Mouse (Mus musculus): ENCODE measurements around the gene Ctu2. TPM values are rescaled to one million over a fixed set of nuclear protein-coding genes. Genes with fewer than 3 reads are reported as not detected.

The Ctu2 gene
- polyA plus RNA-seq, 1 experiment from 2014 or later, result 30.0 TPM

GRCm38 (mm10) chr8:122524506-122524905 lies 48.6 kb downstream of the Ctu2 start:
- peak overlapping the region; percentile 89 for H3K27ac ChIP-seq (ENCODE audit: poor library complexity, severe bottlenecking)
- WGBS, result 78% methylated on average over 6 of the region's 6 CpGs
- H3K36me3 ChIP-seq, result 0 out of 2 replicates have a peak, but pooled peaks cover 4% of the 10 kb centered on the region
- peak overlapping the region; percentile 61; the same call in 1 of the 2 replicates for H3K9ac ChIP-seq
- no peak overlapping the region for H3K4me3 ChIP-seq
- peak overlapping the region; percentile 55 for H3K4me2 ChIP-seq
- H3K27me3 ChIP-seq (replicated peaks), result no peaks in the 10 kb centered on the region
- no peaks in the 10 kb centered on the region for H3K9me3 ChIP-seq (replicated peaks)
- H3K4me1 ChIP-seq (replicated peaks), result peaks cover 75% of the 10 kb centered on the region
- ATAC-seq (ENCODE audit: insufficient number of reproducible peaks, low FRiP score), result no peak

GRCm38 (mm10) chr8:122525004-122525403 lies 49.1 kb downstream of the Ctu2 start:
- Histone ChIP-seq H3K9me3 (replicated peaks) (no peaks in the 10 kb centered on the region), H3K4me2 (peak overlapping the region; percentile 55), H3K27ac (ENCODE audit: poor library complexity, severe bottlenecking) (peak overlapping the region; percentile 89), H3K4me1 (replicated peaks) (peaks cover 70% of the 10 kb centered on the region), H3K9ac (peak overlapping the region; percentile 61), H3K27me3 (replicated peaks) (no peaks in the 10 kb centered on the region), H3K36me3 (0 out of 2 replicates have a peak, but pooled peaks cover 4% of the 10 kb centered on the region), H3K4me3 (no peak overlapping the region)
- no peak; the same call in 1 of the 2 replicates for ATAC-seq (ENCODE audit: insufficient number of reproducible peaks, low FRiP score)
- WGBS, result 59% methylated on average over 6 of the region's 6 CpGs

- H3K36me3 ChIP-seq, result 0 out of 2 replicates have a peak, but pooled peaks cover 4% of the 10 kb centered on the region
- ATAC-seq (ENCODE audit: insufficient number of reproducible peaks, low FRiP score), result no peak
- H3K9me3 ChIP-seq (replicated peaks), result no peaks in the 10 kb centered on the region
- H3K4me3 ChIP-seq, result no peak overlapping the region
- WGBS, result 34% methylated on average over 3 of the region's 3 CpGs
- 0 out of 2 replicates have a peak overlapping the region, but pooled peaks have one; percentile 61 for H3K9ac ChIP-seq
- H3K4me1 ChIP-seq (replicated peaks), result peaks cover 69% of the 10 kb centered on the region
- peak overlapping the region; percentile 89 for H3K27ac ChIP-seq (ENCODE audit: poor library complexity, severe bottlenecking)
- no peaks in the 10 kb centered on the region for H3K27me3 ChIP-seq (replicated peaks)
- H3K4me2 ChIP-seq, result peak overlapping the region; percentile 55; the same call in 1 of the 2 replicates
These were observed 50.1 kb downstream of the Ctu2 start for GRCm38 (mm10) chr8:122526084-122526483.

GRCm38 (mm10) chr8:122526526-122527170 lies 50.7 kb downstream of the Ctu2 start:
- Histone ChIP-seq H3K4me1 (replicated peaks) (peaks cover 73% of the 10 kb centered on the region), H3K27ac (ENCODE audit: poor library complexity, severe bottlenecking) (peak overlapping the region; percentile 89), H3K27me3 (replicated peaks) (no peaks in the 10 kb centered on the region), H3K36me3 (0 out of 2 replicates have a peak, but pooled peaks cover 4% of the 10 kb centered on the region), H3K4me2 (peak overlapping the region; percentile 37), H3K9ac (peak overlapping the region; percentile 40), H3K9me3 (replicated peaks) (no peaks in the 10 kb centered on the region), H3K4me3 (no peak overlapping the region)
- 32% methylated on average over 7 of the region's 7 CpGs for WGBS
- peak; percentile 47; the same call in 1 of the 2 replicates for ATAC-seq (ENCODE audit: insufficient number of reproducible peaks, low FRiP score)

GRCm38 (mm10) chr8:122527937-122528336 lies 52.0 kb downstream of the Ctu2 start:
- no peaks in the 10 kb centered on the region for H3K27me3 ChIP-seq (replicated peaks)
- 0 out of 2 replicates have a peak, but pooled peaks cover 4% of the 10 kb centered on the region for H3K36me3 ChIP-seq
- H3K27ac ChIP-seq (ENCODE audit: poor library complexity, severe bottlenecking), result 0 out of 2 replicates have a peak overlapping the region, but pooled peaks have one; percentile 89
- no peaks in the 10 kb centered on the region for H3K9me3 ChIP-seq (replicated peaks)
- H3K9ac ChIP-seq, result no peak overlapping the region
- H3K4me3 ChIP-seq, result no peak overlapping the region
- H3K4me2 ChIP-seq, result no peak overlapping the region
- no peak for ATAC-seq (ENCODE audit: insufficient number of reproducible peaks, low FRiP score)
- 87% methylated on average over 3 of the region's 3 CpGs for WGBS
- H3K4me1 ChIP-seq (replicated peaks), result peaks cover 78% of the 10 kb centered on the region

GRCm38 (mm10) chr8:122529159-122529558 lies 53.2 kb downstream of the Ctu2 start:
- Histone ChIP-seq H3K9me3 (replicated peaks) (no peaks in the 10 kb centered on the region), H3K9ac (no peak overlapping the region), H3K4me1 (replicated peaks) (peaks cover 73% of the 10 kb centered on the region), H3K36me3 (0 out of 2 replicates have a peak, but pooled peaks cover 7% of the 10 kb centered on the region), H3K4me3 (no peak overlapping the region), H3K27me3 (replicated peaks) (no peaks in the 10 kb centered on the region), H3K4me2 (no peak overlapping the region), H3K27ac (ENCODE audit: poor library complexity, severe bottlenecking) (no peak overlapping the region)
- no peak for ATAC-seq (ENCODE audit: insufficient number of reproducible peaks, low FRiP score)
- WGBS, result 89% methylated on average over 4 of the region's 4 CpGs

GRCm38 (mm10) chr8:122531312-122531711 lies 55.4 kb downstream of the Ctu2 start:
- Histone ChIP-seq H3K9me3 (replicated peaks) (no peaks in the 10 kb centered on the region), H3K27ac (ENCODE audit: poor library complexity, severe bottlenecking) (peak overlapping the region; percentile 75), H3K4me3 (no peak overlapping the region), H3K27me3 (replicated peaks) (no peaks in the 10 kb centered on the region), H3K4me1 (replicated peaks) (peaks cover 62% of the 10 kb centered on the region), H3K9ac (peak overlapping the region; percentile 30), H3K36me3 (peaks cover 13% of the 10 kb centered on the region), H3K4me2 (no peak overlapping the region)
- 61% methylated on average over 8 of the region's 8 CpGs for WGBS
- ATAC-seq (ENCODE audit: insufficient number of reproducible peaks, low FRiP score), result peak; percentile 51; the same call in 1 of the 2 replicates

Small RNA genes within 50 kb of the gene (microRNA-seq; reads per million reads assigned to microRNA genes)
- not detected for gene Gm24366

Other genes with a start within 250 kb of the Ctu2 start
- 8.0 and 9.2 TPM in 2 replicates for gene Zfpm1, start 194.0 kb upstream of the Ctu2 start, polyA plus RNA-seq (2016; fragmentation: Nextera tagmentation; extraction: Ambion mirVana)
- not detected in 2 replicates for gene Trhr2, start 115.4 kb upstream of the Ctu2 start, polyA plus RNA-seq (2016; fragmentation: Nextera tagmentation; extraction: Ambion mirVana)
- gene Zc3h18, start 99.5 kb upstream of the Ctu2 start, polyA plus RNA-seq (2016; fragmentation: Nextera tagmentation; extraction: Ambion mirVana), result 41.4 and 43.0 TPM in 2 replicates
- gene Il17c, start 54.1 kb upstream of the Ctu2 start, polyA plus RNA-seq (2016; fragmentation: Nextera tagmentation; extraction: Ambion mirVana), result not detected in 2 replicates
- gene Cyba, start 43.2 kb upstream of the Ctu2 start, polyA plus RNA-seq (2016; fragmentation: Nextera tagmentation; extraction: Ambion mirVana), result 175 and 182 TPM in 2 replicates
- 22.8 and 24.1 TPM in 2 replicates for gene Mvd, start 32.7 kb upstream of the Ctu2 start, polyA plus RNA-seq (2016; fragmentation: Nextera tagmentation; extraction: Ambion mirVana)
- gene Snai3, start 15.4 kb upstream of the Ctu2 start, polyA plus RNA-seq (2016; fragmentation: Nextera tagmentation; extraction: Ambion mirVana), result 2.1 and 2.3 TPM in 2 replicates
- gene Rnf166, start 79 bp upstream of the Ctu2 start, polyA plus RNA-seq (2016; fragmentation: Nextera tagmentation; extraction: Ambion mirVana), result 33.7 and 39.7 TPM in 2 replicates
- 25.5 and 27.8 TPM in 2 replicates for gene Piezo1, start 75.2 kb downstream of the Ctu2 start, polyA plus RNA-seq (2016; fragmentation: Nextera tagmentation; extraction: Ambion mirVana)
- 36.9 and 38.9 TPM in 2 replicates for gene Cdt1, start 91.9 kb downstream of the Ctu2 start, polyA plus RNA-seq (2016; fragmentation: Nextera tagmentation; extraction: Ambion mirVana)
- 209 and 232 TPM in 2 replicates for gene Aprt, start 100.8 kb downstream of the Ctu2 start, polyA plus RNA-seq (2016; fragmentation: Nextera tagmentation; extraction: Ambion mirVana)
- 12.7 and 13.5 TPM in 2 replicates for gene Galns, start 135.3 kb downstream of the Ctu2 start, polyA plus RNA-seq (2016; fragmentation: Nextera tagmentation; extraction: Ambion mirVana)
- 45.1 and 45.8 TPM in 2 replicates for gene Trappc2l, start 135.5 kb downstream of the Ctu2 start, polyA plus RNA-seq (2016; fragmentation: Nextera tagmentation; extraction: Ambion mirVana)
- not detected in 2 replicates for gene Pabpn1l, start 146.6 kb downstream of the Ctu2 start, polyA plus RNA-seq (2016; fragmentation: Nextera tagmentation; extraction: Ambion mirVana)
- gene Cbfa2t3, start 223.0 kb downstream of the Ctu2 start, polyA plus RNA-seq (2016; fragmentation: Nextera tagmentation; extraction: Ambion mirVana), result 6.2 TPM in 2 replicates

Measured in heart, embryonic 12.5 days (tissue).